Mouse (Mus musculus) CD8-positive naive resting alpha-beta T cell, adult 2 months (primary cell): ENCODE data around the gene Eva1a.

Experiments used
- DNase-seq, 2 experiments: peaks; one replicate each; pipeline ENCODE4 v3.0.0; 2022; ENCODE audit warnings: low read depth in 2 of 2, low spot score in 2 of 2

Eva1a gene

GRCm38 (mm10) chr6:82040834-82041487 is at the start of gene Eva1a:
Gene Eva1a (plus strand): TSS chr6:82041043.
- no peak for DNase-seq

- DNase-seq, result no peak
Observed at GRCm38 (mm10) chr6:82012392-82012791, 28.5 kb upstream of the Eva1a start.

GRCm38 (mm10) chr6:82021074-82021473 is 19.8 kb upstream of the Eva1a start:
- no peak for DNase-seq

GRCm38 (mm10) chr6:82021494-82021893 is 19.3 kb upstream of the Eva1a start:
- DNase-seq, result no peak

GRCm38 (mm10) chr6:82029611-82030510 is 11.0 kb upstream of the Eva1a start:
- DNase-seq, result no peak

GRCm38 (mm10) chr6:82030511-82030884 is 10.3 kb upstream of the Eva1a start:
- no peak for DNase-seq

GRCm38 (mm10) chr6:82037211-82037610 is 3.6 kb upstream of the Eva1a start:
- DNase-seq, result no peak

GRCm38 (mm10) chr6:82039193-82039592 is 1.6 kb upstream of the Eva1a start:
- DNase-seq, result no peak

GRCm38 (mm10) chr6:82039968-82040367 is 875 bp upstream of the Eva1a start:
- no peak for DNase-seq

GRCm38 (mm10) chr6:82041488-82042295 is 849 bp downstream of the Eva1a start:
- no peak for DNase-seq

- no peak for DNase-seq
Observed at GRCm38 (mm10) chr6:82042296-82043125, 1.7 kb downstream of the Eva1a start.

- DNase-seq, result no peak
Observed at GRCm38 (mm10) chr6:82043634-82044033, 2.8 kb downstream of the Eva1a start.

- no peak for DNase-seq
Observed at GRCm38 (mm10) chr6:82044509-82044908, 3.7 kb downstream of the Eva1a start.

- no peak for DNase-seq
Observed at GRCm38 (mm10) chr6:82047977-82048376, 7.1 kb downstream of the Eva1a start.

GRCm38 (mm10) chr6:82050201-82050600 is 9.4 kb downstream of the Eva1a start:
- DNase-seq, result no peak

GRCm38 (mm10) chr6:82051569-82051968 is 10.7 kb downstream of the Eva1a start:
- no peak for DNase-seq

GRCm38 (mm10) chr6:82052047-82052725 is 11.3 kb downstream of the Eva1a start:
- no peak for DNase-seq

- no peak for DNase-seq
Observed at GRCm38 (mm10) chr6:82052726-82053118, 11.9 kb downstream of the Eva1a start.

- DNase-seq, result no peak
Observed at GRCm38 (mm10) chr6:82054854-82055253, 14.0 kb downstream of the Eva1a start.

- DNase-seq, result no peak
Observed at GRCm38 (mm10) chr6:82059896-82060295, 19.1 kb downstream of the Eva1a start.
